In genomic region chr13:40917161-40918091, GRCm38 (mm10) we compare ENCODE assay signal across 8 mouse cellular contexts. TPM values are rescaled to one million over a fixed set of nuclear protein-coding genes. Genes with fewer than 3 reads are reported as not detected.
A peak's percentile ranks its signal among the peaks of the same experiment; 100 is the strongest.
DNase-seq lines count a peak whose midpoint lies in the region; ATAC-seq lines count a peak whose summit lies in the region.

No protein-coding gene starts in this region.

- H3K4me2 ChIP-seq in hindbrain, embryonic 16.5 days (ENCODE audit: low read length): peak overlapping the region; percentile 65

- intact Hi-C loops in left cerebral cortex, postnatal 4 days (cut with DNase I): no loop called here

- peak; percentile 43 for DNase-seq in layer of hippocampus, adult 11-12 months (ENCODE audit: low spot score)
- DNase-seq in layer of hippocampus, adult 9-11 months: no peak
- DNase-seq in cerebellum, postnatal 14 days: peak; percentile 22 to 29
- peak; percentile 29 to 32 for DNase-seq in gastrocnemius, adult 8-10 months (ENCODE audit: low spot score in 2 of 2)
- peak; percentile 45 for DNase-seq in left cerebral cortex, postnatal 4 days
- DNase-seq in mesoderm, embryonic 11.5 days (ENCODE audit: low read depth, low spot score): peak; percentile 79
- DNase-seq in right cerebral cortex, postnatal 36 days (ENCODE audit: low spot score in 2 of 2): peak; percentile 45 to 61

- peaks cover 11% of the 10 kb centered on the region for H3K4me1 ChIP-seq in hindbrain, embryonic 16.5 days (ENCODE audit: control insufficient read depth, insufficient read depth, low read depth, low read length)

- no peaks in the 10 kb centered on the region for H3K27me3 ChIP-seq in hindbrain, embryonic 16.5 days (replicated peaks; ENCODE audit: control insufficient read depth, insufficient read depth, low read length)

- H3K36me3 ChIP-seq in hindbrain, embryonic 16.5 days (ENCODE audit: control insufficient read depth, insufficient read depth, low read length): no peaks in the 10 kb centered on the region

- peak overlapping the region; percentile 21; the same call in 1 of the 2 replicates for H3K27ac ChIP-seq in hindbrain, embryonic 16.5 days (ENCODE audit: low read depth, low read length)

- under 1% methylated on average over 38 of the region's 38 CpGs for whole genome bisulfite sequencing in hindbrain, embryonic 16.5 days

- peak; percentile 83 for ATAC-seq in hindbrain, embryonic 16.5 days

- H3K4me3 ChIP-seq in hindbrain, embryonic 16.5 days (ENCODE audit: low read length): peak overlapping the region; percentile 55

- H3K9ac ChIP-seq in hindbrain, embryonic 16.5 days (ENCODE audit: low read depth, low read length): peak overlapping the region; percentile 69

- H3K9me3 ChIP-seq in hindbrain, embryonic 16.5 days (ENCODE audit: control insufficient read depth, low read length): no peaks in the 10 kb centered on the region

RNA-seq across cellular contexts. Expression of gene Gcnt2, which starts 57.9 kb away (rescaled TPM):
- 10 to 100 TPM in 2 of 4 experiments, 1 to 10 TPM in 2; 7.2 to 13.5 (median 10.7) TPM for total RNA-seq in gastrocnemius, adult 8-10 months (2022)
- 5.3 and 7.1 TPM in 2 replicates for polyA plus RNA-seq in hindbrain, embryonic 16.5 days (2015; fragmentation: Nextera tagmentation; extraction: Ambion mirVana)
- total RNA-seq in left cerebral cortex, postnatal 4 days (2021): 10 to 100 TPM; 10.7 to 11.7 TPM
